Mouse (Mus musculus): Measurements from ENCODE around the gene Arl5a. TPM values are rescaled to one million over a fixed set of nuclear protein-coding genes. Genes with fewer than 3 reads are reported as not detected.

Arl5a gene
- total and polyA plus RNA-seq, 3 experiments, result 12.7 to 36.8 (median 14.4) TPM

DNA sequence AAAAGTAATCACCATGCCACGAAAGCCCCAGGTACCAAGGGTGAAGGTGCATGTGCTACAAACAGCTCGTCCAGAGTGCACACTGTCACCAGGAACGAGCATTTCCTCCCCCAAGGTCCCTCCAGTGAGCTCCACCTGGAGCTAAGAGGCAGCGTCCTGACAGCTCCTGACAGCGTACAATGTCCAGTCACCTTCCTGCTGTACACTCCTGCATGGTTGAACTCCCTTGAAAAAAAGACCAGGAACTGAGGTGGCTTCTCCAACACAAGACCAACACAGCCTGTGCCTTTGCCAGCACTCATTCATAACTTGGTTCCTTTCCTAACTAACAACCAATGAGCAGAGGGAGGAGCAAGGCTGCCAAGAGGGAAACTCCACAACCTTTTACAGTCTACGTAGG, 3.5 kb downstream of the Arl5a start:
- Histone ChIP-seq H3K27ac (ENCODE audit: control insufficient read depth, low read depth, low read length) (no peak overlapping the region), H3K9ac (ENCODE audit: control insufficient read depth, low read depth, low read length, poor library complexity, severe bottlenecking) (no peak overlapping the region), H3K9me3 (replicated peaks; ENCODE audit: insufficient read depth, low read length) (no peaks in the 10 kb centered on the region), H3K27me3 (ENCODE audit: control insufficient read depth in 1 of 2, insufficient read depth in 2 of 2, low read length in 2 of 2) (0 out of 4 replicates have a peak, but pooled peaks cover 0 to under 1% of the 10 kb centered on the region in 2 experiments), H3K4me3 (ENCODE audit: control insufficient read depth in 1 of 2, insufficient read depth in 1 of 2, low read depth in 2 of 2, low read length in 2 of 2) (no peak overlapping the region), H3K4me1 (ENCODE audit: control insufficient read depth in 1 of 2, insufficient read depth in 2 of 2, low read length in 2 of 2) (peaks cover 0 to 8% of the 10 kb centered on the region in 2 experiments; a peak in 3 of 4 replicates), H3K36me3 (ENCODE audit: control insufficient read depth in 1 of 2, insufficient read depth in 2 of 2, low read length in 2 of 2) (peaks cover 0 to 9% of the 10 kb centered on the region in 2 experiments; a peak in 2 of 4 replicates), H3K79me2 (ENCODE audit: control insufficient read depth, insufficient read depth, low read length, poor library complexity) (peaks cover 66% of the 10 kb centered on the region)
- TF ChIP-seq SMC3 (IDR thresholded peaks at IDR 0.05; ENCODE audit: low read depth, low read length), result no peak
- no peak for TF ChIP-seq KAT2A (conservative IDR thresholded peaks at IDR 0.05; ENCODE audit: low read depth, low read length)
- TF ChIP-seq E2F4 (IDR thresholded peaks at IDR 0.05; ENCODE audit: borderline replicate concordance, low read depth, low read length), result no peak
- TF ChIP-seq ZMIZ1 (IDR thresholded peaks at IDR 0.05; ENCODE audit: low read depth, low read length), result no peak
- no peak for TF ChIP-seq TAL1 (IDR thresholded peaks at IDR 0.05; ENCODE audit: low read length)
- TF ChIP-seq JUND (IDR thresholded peaks at IDR 0.05; ENCODE audit: low read depth, low read length), result no peak
- no peak for TF ChIP-seq GABPA (IDR thresholded peaks at IDR 0.05; ENCODE audit: low read depth, low read length)
- no peak for TF ChIP-seq MEF2A (IDR thresholded peaks at IDR 0.05; ENCODE audit: extremely low read depth, insufficient replicate concordance, low read depth, low read length, poor library complexity, severe bottlenecking)
- DNase-seq (ENCODE audit: low read depth, low spot score), result no peak

DNA sequence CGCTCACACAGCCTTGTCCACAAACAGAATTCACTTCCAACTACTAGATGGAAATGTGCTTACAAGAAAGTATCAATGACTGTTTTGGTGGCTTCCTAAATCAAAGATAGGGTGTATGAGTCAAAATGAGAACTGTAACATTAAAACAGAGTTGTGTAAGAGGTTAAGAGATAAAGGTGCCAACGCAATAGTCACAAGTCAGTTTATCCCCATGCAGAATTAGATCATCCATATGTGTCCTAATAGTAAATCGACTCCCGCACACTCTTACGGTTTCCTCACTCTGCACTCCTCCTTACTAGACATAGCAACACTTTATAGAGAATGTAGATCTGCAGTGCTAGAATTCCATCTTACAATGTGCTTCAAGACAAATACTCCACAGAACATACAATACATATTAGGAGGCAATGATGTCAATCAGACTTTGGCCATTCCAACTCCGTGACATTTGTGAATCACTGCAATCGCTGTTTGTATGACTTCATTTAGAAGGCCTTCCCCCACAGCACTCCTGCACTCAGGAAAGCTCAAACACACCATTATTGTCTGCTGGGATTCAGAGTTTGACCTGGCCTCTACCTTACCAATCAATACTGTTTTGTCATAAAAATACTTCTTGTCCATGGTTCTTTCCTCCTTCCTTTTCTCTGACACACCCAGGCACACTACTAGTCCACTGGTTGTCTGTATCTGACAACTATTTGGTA, 4.5 kb downstream of the Arl5a start:
- Histone ChIP-seq H3K27ac (ENCODE audit: control insufficient read depth, low read depth, low read length) (no peak overlapping the region), H3K27me3 (ENCODE audit: control insufficient read depth in 1 of 2, insufficient read depth in 2 of 2, low read length in 2 of 2) (no peaks in the 10 kb centered on the region), H3K36me3 (ENCODE audit: control insufficient read depth in 1 of 2, insufficient read depth in 2 of 2, low read length in 2 of 2) (peaks cover 5 to 9% of the 10 kb centered on the region in 2 experiments; a peak in 3 of 4 replicates), H3K9ac (ENCODE audit: control insufficient read depth, low read depth, low read length, poor library complexity, severe bottlenecking) (no peak overlapping the region), H3K4me1 (ENCODE audit: control insufficient read depth in 1 of 2, insufficient read depth in 2 of 2, low read length in 2 of 2) (peaks cover 0 to 8% of the 10 kb centered on the region in 2 experiments; a peak in 3 of 4 replicates), H3K79me2 (ENCODE audit: control insufficient read depth, insufficient read depth, low read length, poor library complexity) (peaks cover 66% of the 10 kb centered on the region), H3K9me3 (replicated peaks; ENCODE audit: insufficient read depth, low read length) (no peaks in the 10 kb centered on the region), H3K4me3 (ENCODE audit: control insufficient read depth in 1 of 2, insufficient read depth in 1 of 2, low read depth in 2 of 2, low read length in 2 of 2) (no peak overlapping the region)
- DNase-seq (ENCODE audit: low read depth, low spot score), result no peak
- TF ChIP-seq USF2 (IDR thresholded peaks at IDR 0.05; ENCODE audit: borderline replicate concordance in 1 of 2, insufficient read depth in 1 of 2, low read depth in 1 of 2, low read length in 2 of 2) (no peak), CTCF (IDR thresholded peaks at IDR 0.05 in 2 of 3, conservative IDR thresholded peaks at IDR 0.05 in 1 of 3; ENCODE audit: control insufficient read depth in 1 of 3, insufficient read depth in 1 of 3, low read depth in 2 of 3, low read length in 3 of 3, poor library complexity in 1 of 3, severe bottlenecking in 1 of 3) (no peak), GABPA (IDR thresholded peaks at IDR 0.05; ENCODE audit: low read depth, low read length) (no peak), BHLHE40 (IDR thresholded peaks at IDR 0.05; ENCODE audit: borderline replicate concordance, low read depth, low read length) (no peak), SIN3A (IDR thresholded peaks at IDR 0.05; ENCODE audit: low read length) (no peak), MYB (IDR thresholded peaks at IDR 0.05; ENCODE audit: low read depth, low read length) (no peak), POLR2A (IDR thresholded peaks at IDR 0.05; ENCODE audit: control insufficient read depth in 1 of 2, insufficient read depth in 1 of 2, low read depth in 1 of 2, low read length in 2 of 2, poor library complexity in 1 of 2) (no peak), ZKSCAN1 (IDR thresholded peaks at IDR 0.05; ENCODE audit: low read depth, low read length) (no peak), NRF1 (IDR thresholded peaks at IDR 0.05; ENCODE audit: insufficient read depth, low read depth, low read length, poor library complexity, severe bottlenecking) (no peak), MAZ (IDR thresholded peaks at IDR 0.05; ENCODE audit: low read depth, low read length) (no peak), TBP (IDR thresholded peaks at IDR 0.05; ENCODE audit: low read depth, low read length) (no peak), ZNF384 (IDR thresholded peaks at IDR 0.05; ENCODE audit: low read depth, low read length) (no peak), ZC3H11A (IDR thresholded peaks at IDR 0.05; ENCODE audit: low read depth, low read length) (no peak), RCOR1 (IDR thresholded peaks at IDR 0.05; ENCODE audit: low read depth, low read length) (no peak), CHD1 (IDR thresholded peaks at IDR 0.05; ENCODE audit: low read depth, low read length) (no peak), JUND (IDR thresholded peaks at IDR 0.05; ENCODE audit: low read depth, low read length) (no peak), EP300 (IDR thresholded peaks at IDR 0.05; ENCODE audit: low read depth in 1 of 2, low read length in 2 of 2) (no peak), ELF1 (IDR thresholded peaks at IDR 0.05; ENCODE audit: low read depth, low read length) (no peak)

Data from MEL (cell line).